Mouse (Mus musculus) bone marrow macrophage, adult 2 months (primary cell): ENCODE measurements around the gene Slc39a8.

ENCODE experiments used
- CTCF ChIP-seq: IDR thresholded peaks from 2 replicates; pipeline ENCODE4 v1.5.1; 2012; ENCODE audit warnings: low read depth, mild to moderate bottlenecking, low read length, moderate library complexity
- POLR2A ChIP-seq: IDR thresholded peaks from 2 replicates; pipeline ENCODE4 v1.6.1; 2012; ENCODE audit warnings: mild to moderate bottlenecking, low read depth, low read length, borderline replicate concordance

GRCm38 (mm10) chr3:135798241-135798640, 26.8 kb upstream of the Slc39a8 start:
- TF ChIP-seq CTCF (no peak), POLR2A (no peak)
